Mouse (Mus musculus) cerebellum, postnatal 10 days (tissue): ENCODE data around the gene Gprc5c.

Experiments
- DNase-seq, 2 experiments: peaks; one replicate each; pipeline ENCODE4 v3.0.0; 2021; ENCODE audit warnings: mixed read lengths in 2 of 2

Gprc5c gene

GRCm38 (mm10) chr11:114843818-114844463 lies 7.0 kb upstream of the Gprc5c start:
- DNase-seq: peak in 1 of 2 experiments; percentile 48

GRCm38 (mm10) chr11:114844464-114845220 lies 6.3 kb upstream of the Gprc5c start:
- no peak for DNase-seq

GRCm38 (mm10) chr11:114846336-114846735 lies 4.6 kb upstream of the Gprc5c start:
- no peak for DNase-seq

GRCm38 (mm10) chr11:114847008-114847407 lies 3.9 kb upstream of the Gprc5c start:
- no peak for DNase-seq

- DNase-seq: no peak
Measured at GRCm38 (mm10) chr11:114849572-114849971, 1.4 kb upstream of the Gprc5c start.

GRCm38 (mm10) chr11:114850066-114850451 lies 893 bp upstream of the Gprc5c start:
- DNase-seq: no peak

GRCm38 (mm10) chr11:114851269-114851607 lies 286 bp downstream of the Gprc5c start:
- peak; percentile 90 to 95 for DNase-seq

- peak; percentile 85 to 89 for DNase-seq
Measured at GRCm38 (mm10) chr11:114851608-114852310, 807 bp downstream of the Gprc5c start.

GRCm38 (mm10) chr11:114852311-114853173 lies 1.6 kb downstream of the Gprc5c start:
- DNase-seq: peak in 1 of 2 experiments; percentile 55

GRCm38 (mm10) chr11:114853174-114853838 lies 2.4 kb downstream of the Gprc5c start:
- no peak for DNase-seq

GRCm38 (mm10) chr11:114854581-114854980 lies 3.6 kb downstream of the Gprc5c start:
- DNase-seq: no peak

GRCm38 (mm10) chr11:114856125-114856524 lies 5.2 kb downstream of the Gprc5c start:
- no peak for DNase-seq

GRCm38 (mm10) chr11:114858641-114859040 lies 7.7 kb downstream of the Gprc5c start:
- no peak for DNase-seq

GRCm38 (mm10) chr11:114861057-114861456 lies 10.1 kb downstream of the Gprc5c start:
- DNase-seq: no peak

- DNase-seq: no peak
Measured at GRCm38 (mm10) chr11:114862687-114863086, 11.7 kb downstream of the Gprc5c start.

- no peak for DNase-seq
Measured at GRCm38 (mm10) chr11:114863918-114864420, 13.0 kb downstream of the Gprc5c start.

GRCm38 (mm10) chr11:114865999-114866398 lies 15.0 kb downstream of the Gprc5c start:
- DNase-seq: peak; percentile 59 to 61

GRCm38 (mm10) chr11:114866486-114867360 lies 15.8 kb downstream of the Gprc5c start:
- peak; percentile 55 to 66 for DNase-seq

- peak; percentile 79 to 84 for DNase-seq
Measured at GRCm38 (mm10) chr11:114867361-114868235, 16.6 kb downstream of the Gprc5c start.

GRCm38 (mm10) chr11:114868280-114868679 lies 17.3 kb downstream of the Gprc5c start:
- peak; percentile 73 to 75 for DNase-seq
